Mouse (Mus musculus): ENCODE measurements around the gene Fgfr1op.

- TF ChIP-seq CTCF (IDR thresholded peaks at IDR 0.05; ENCODE audit: low read depth) (no peak), EP300 (IDR thresholded peaks at IDR 0.05; ENCODE audit: low read depth) (no peak)
Measured at GRCm38 (mm10) chr17:8209696-8210095, 44.4 kb downstream of the Fgfr1op start.

All from heart, postnatal 0 days (tissue).